Mouse (Mus musculus) neural tube, embryonic 13.5 days (tissue): Measurements from ENCODE around the gene Exoc8. TPM values are rescaled to one million over a fixed set of nuclear protein-coding genes. Genes with fewer than 3 reads are reported as not detected.
A peak's percentile ranks its signal among the peaks of the same experiment; 100 is the strongest.

Source experiments
- ATAC-seq: fragments of 200-750 bp; cut with Nextera tagmentation; 2 replicates; pipeline ENCODE4 v1.8.0; 2017; ENCODE audit warnings: low read depth, mild to moderate bottlenecking, moderate TSS enrichment, moderate library complexity
- H3K27ac ChIP-seq: fragments of 300-500 bp; sonication (generic); replicated peaks from 2 replicates; pipeline ENCODE4 v1.5.1; 2015; ENCODE audit warnings: moderate library complexity, mild to moderate bottlenecking, inconsistent platforms
- H3K27me3 ChIP-seq: fragments of 300-500 bp; sonication (generic); 2 replicates; pipeline ENCODE4 v1.6.1; 2015; ENCODE audit warnings: mild to moderate bottlenecking, inconsistent platforms
- H3K36me3 ChIP-seq: fragments of 300-500 bp; sonication (generic); 2 replicates; pipeline ENCODE4 v1.6.1; 2015; ENCODE audit warnings: mild to moderate bottlenecking, inconsistent platforms
- H3K4me1 ChIP-seq: fragments of 300-500 bp; sonication (generic); replicated peaks from 2 replicates; pipeline ENCODE4 v1.6.1; 2015; ENCODE audit warnings: inconsistent platforms
- H3K4me2 ChIP-seq: fragments of 300-500 bp; sonication (generic); 2 replicates; pipeline ENCODE4 v1.6.1; 2015; ENCODE audit warnings: inconsistent platforms, mild to moderate bottlenecking, moderate library complexity
- H3K4me3 ChIP-seq: fragments of 300-500 bp; sonication (generic); 2 replicates; pipeline ENCODE4 v1.5.1; 2015; ENCODE audit warnings: mild to moderate bottlenecking, inconsistent platforms
- H3K9ac ChIP-seq: fragments of 300-500 bp; sonication (generic); 2 replicates; pipeline ENCODE4 v1.6.1; 2015; ENCODE audit warnings: moderate library complexity, mild to moderate bottlenecking, inconsistent platforms
- H3K9me3 ChIP-seq: fragments of 300-500 bp; sonication (generic); 2 replicates; pipeline ENCODE4 v1.6.1; 2016; ENCODE audit warnings: inconsistent platforms
- WGBS: fragments of 180-500 bp; shearing (Covaris S2); methylation state at CpG from one replicate; pipeline ENCODE4 v1.1.7; 2015; 5-methylcytosine and 5-hydroxymethylcytosine counted together
- polyA plus RNA-seq: library from polyadenylated mRNA; unstranded; fragments of >200 nt; fragmentation: Nextera tagmentation; extraction: Ambion mirVana; gene quantifications from 2 replicates; pipeline ENCODE4 v1.2.1, GENCODE M21; 2015

Exoc8 gene
- 12.9 and 13.8 TPM in 2 replicates for polyA plus RNA-seq

- H3K27me3 ChIP-seq = no peaks in the 10 kb centered on the region
- peaks cover 62% of the 10 kb centered on the region for H3K36me3 ChIP-seq
- peak within 1 kb of the TSS; percentile 89 for H3K9ac ChIP-seq
- H3K4me1 ChIP-seq = peaks cover 47% of the 10 kb centered on the region
- WGBS = under 1% methylated on average over 114 of the region's 114 CpGs
- peak within 1 kb of the TSS; percentile 86 for H3K27ac ChIP-seq
- peak within 1 kb of the TSS; percentile 98 for H3K4me3 ChIP-seq
- peak within 1 kb of the TSS; percentile 99 for H3K4me2 ChIP-seq
- ATAC-seq = peak; percentile 90
- H3K9me3 ChIP-seq = no peaks in the 10 kb centered on the region
Measured at GRCm38 (mm10) chr8:124897386-124898250, at the start of gene Exoc8, which contains the start of gene Sprtn. Exoc8 (minus strand) TSS chr8:124897705. Sprtn (plus strand) TSS chr8:124897886.

GRCm38 (mm10) chr8:124944406-124944805 is 46.9 kb upstream of the Exoc8 start:
- no peak overlapping the region for H3K27ac ChIP-seq
- no peak overlapping the region for H3K4me3 ChIP-seq
- peaks cover 16% of the 10 kb centered on the region for H3K36me3 ChIP-seq
- ATAC-seq = no peak
- H3K9me3 ChIP-seq = no peaks in the 10 kb centered on the region
- 0 out of 2 replicates have a peak overlapping the region, but pooled peaks have one; percentile 90 for H3K4me2 ChIP-seq
- H3K27me3 ChIP-seq = no peaks in the 10 kb centered on the region
- H3K4me1 ChIP-seq = peaks cover 46% of the 10 kb centered on the region
- H3K9ac ChIP-seq = no peak overlapping the region
- WGBS = 56% methylated on average over 7 of the region's 7 CpGs

GRCm38 (mm10) chr8:124943801-124944200 is 46.3 kb upstream of the Exoc8 start:
- no peak overlapping the region; the same call in 1 of the 2 replicates for H3K9ac ChIP-seq
- no peaks in the 10 kb centered on the region for H3K27me3 ChIP-seq
- no peak overlapping the region for H3K4me3 ChIP-seq
- H3K4me2 ChIP-seq = peak overlapping the region; percentile 1; the same call in 1 of the 2 replicates
- ATAC-seq = no peak
- no peaks in the 10 kb centered on the region for H3K9me3 ChIP-seq
- whole genome bisulfite sequencing = 89% methylated on average over 6 of the region's 6 CpGs
- H3K36me3 ChIP-seq = peaks cover 22% of the 10 kb centered on the region
- no peak overlapping the region for H3K27ac ChIP-seq
- H3K4me1 ChIP-seq = peaks cover 46% of the 10 kb centered on the region

GRCm38 (mm10) chr8:124937293-124937692 is 39.8 kb upstream of the Exoc8 start:
- H3K9ac ChIP-seq = no peak overlapping the region
- no peaks in the 10 kb centered on the region for H3K9me3 ChIP-seq
- H3K27me3 ChIP-seq = no peaks in the 10 kb centered on the region
- 0 out of 2 replicates have a peak, but pooled peaks cover under 1% of the 10 kb centered on the region for H3K4me1 ChIP-seq
- peaks cover 31% of the 10 kb centered on the region for H3K36me3 ChIP-seq
- no peak overlapping the region for H3K4me3 ChIP-seq
- H3K4me2 ChIP-seq = no peak overlapping the region
- 92% methylated on average over 4 of the region's 4 CpGs for WGBS
- no peak for ATAC-seq
- no peak overlapping the region for H3K27ac ChIP-seq

- WGBS = 95% methylated on average over 10 of the region's 10 CpGs
- no peak overlapping the region for H3K27ac ChIP-seq
- H3K9me3 ChIP-seq = no peaks in the 10 kb centered on the region
- no peaks in the 10 kb centered on the region for H3K27me3 ChIP-seq
- H3K36me3 ChIP-seq = peaks cover 29% of the 10 kb centered on the region
- no peaks in the 10 kb centered on the region for H3K4me1 ChIP-seq
- H3K9ac ChIP-seq = no peak overlapping the region
- no peak overlapping the region for H3K4me3 ChIP-seq
- no peak for ATAC-seq
- H3K4me2 ChIP-seq = no peak overlapping the region
Measured at GRCm38 (mm10) chr8:124936699-124937098, 39.2 kb upstream of the Exoc8 start.

- 91% methylated on average over 5 of the region's 5 CpGs for WGBS
- Histone ChIP-seq H3K9me3 (no peaks in the 10 kb centered on the region), H3K27ac (no peak overlapping the region), H3K36me3 (peaks cover 19% of the 10 kb centered on the region), H3K4me3 (no peak overlapping the region), H3K4me2 (no peak overlapping the region), H3K27me3 (no peaks in the 10 kb centered on the region), H3K9ac (no peak overlapping the region), H3K4me1 (no peaks in the 10 kb centered on the region)
- no peak for ATAC-seq
Measured at GRCm38 (mm10) chr8:124935116-124935515, 37.6 kb upstream of the Exoc8 start.

- H3K9ac ChIP-seq = no peak overlapping the region
- no peak overlapping the region for H3K27ac ChIP-seq
- peaks cover 2% of the 10 kb centered on the region; the same call in 1 of the 2 replicates for H3K36me3 ChIP-seq
- H3K4me2 ChIP-seq = no peak overlapping the region
- H3K27me3 ChIP-seq = no peaks in the 10 kb centered on the region
- no peak for ATAC-seq
- 92% methylated on average over 3 of the region's 3 CpGs for WGBS
- no peaks in the 10 kb centered on the region for H3K4me1 ChIP-seq
- H3K9me3 ChIP-seq = no peaks in the 10 kb centered on the region
- H3K4me3 ChIP-seq = no peak overlapping the region
Measured at GRCm38 (mm10) chr8:124932435-124932834, 34.9 kb upstream of the Exoc8 start.

GRCm38 (mm10) chr8:124930649-124931048 is 33.1 kb upstream of the Exoc8 start:
- no peak overlapping the region for H3K27ac ChIP-seq
- no peak for ATAC-seq
- no peaks in the 10 kb centered on the region for H3K9me3 ChIP-seq
- 85% methylated on average over 4 of the region's 4 CpGs for WGBS
- no peaks in the 10 kb centered on the region for H3K4me1 ChIP-seq
- no peak overlapping the region for H3K4me3 ChIP-seq
- peaks cover 4% of the 10 kb centered on the region; the same call in 1 of the 2 replicates for H3K36me3 ChIP-seq
- no peak overlapping the region for H3K4me2 ChIP-seq
- no peak overlapping the region for H3K9ac ChIP-seq
- H3K27me3 ChIP-seq = no peaks in the 10 kb centered on the region

GRCm38 (mm10) chr8:124930086-124930485 is 32.6 kb upstream of the Exoc8 start:
- 94% methylated on average over 13 of the region's 13 CpGs for WGBS
- Histone ChIP-seq H3K4me3 (no peak overlapping the region), H3K4me2 (no peak overlapping the region), H3K4me1 (0 out of 2 replicates have a peak, but pooled peaks cover 3% of the 10 kb centered on the region), H3K36me3 (peaks cover 4% of the 10 kb centered on the region; the same call in 1 of the 2 replicates), H3K27ac (no peak overlapping the region), H3K9ac (no peak overlapping the region), H3K27me3 (no peaks in the 10 kb centered on the region), H3K9me3 (no peaks in the 10 kb centered on the region)
- no peak for ATAC-seq

GRCm38 (mm10) chr8:124929006-124929405 is 31.5 kb upstream of the Exoc8 start:
- peaks cover 3% of the 10 kb centered on the region; the same call in 1 of the 2 replicates for H3K4me1 ChIP-seq
- H3K27me3 ChIP-seq = no peaks in the 10 kb centered on the region
- no peaks in the 10 kb centered on the region for H3K9me3 ChIP-seq
- no peak overlapping the region for H3K4me3 ChIP-seq
- H3K27ac ChIP-seq = no peak overlapping the region
- no peak overlapping the region for H3K9ac ChIP-seq
- no peak for ATAC-seq
- WGBS = 92% methylated on average over 11 of the region's 11 CpGs
- H3K4me2 ChIP-seq = no peak overlapping the region
- H3K36me3 ChIP-seq = peaks cover 4% of the 10 kb centered on the region; the same call in 1 of the 2 replicates

- H3K4me1 ChIP-seq = peaks cover 26% of the 10 kb centered on the region
- ATAC-seq = no peak
- H3K27ac ChIP-seq = no peak overlapping the region
- no peak overlapping the region for H3K4me2 ChIP-seq
- H3K36me3 ChIP-seq = peaks cover 4% of the 10 kb centered on the region; the same call in 1 of the 2 replicates
- WGBS = 83% methylated on average over 10 of the region's 10 CpGs
- no peaks in the 10 kb centered on the region for H3K27me3 ChIP-seq
- no peak overlapping the region for H3K9ac ChIP-seq
- no peak overlapping the region for H3K4me3 ChIP-seq
- no peaks in the 10 kb centered on the region for H3K9me3 ChIP-seq
Measured at GRCm38 (mm10) chr8:124926351-124926771, 28.9 kb upstream of the Exoc8 start.

GRCm38 (mm10) chr8:124925544-124926266 is 28.2 kb upstream of the Exoc8 start:
- H3K27me3 ChIP-seq = no peaks in the 10 kb centered on the region
- H3K9me3 ChIP-seq = no peaks in the 10 kb centered on the region
- no peak overlapping the region for H3K27ac ChIP-seq
- H3K4me3 ChIP-seq = no peak overlapping the region
- WGBS = 80% methylated on average over 14 of the region's 14 CpGs
- H3K9ac ChIP-seq = no peak overlapping the region
- ATAC-seq = no peak
- peaks cover 29% of the 10 kb centered on the region for H3K4me1 ChIP-seq
- H3K4me2 ChIP-seq = no peak overlapping the region
- peaks cover 4% of the 10 kb centered on the region; the same call in 1 of the 2 replicates for H3K36me3 ChIP-seq
